Mouse (Mus musculus): Measurements from ENCODE around the gene Dpep2nb.
"Not testable (repeated sequence)": the region's sequence is repeated elsewhere in the genome, so short reads cannot be mapped to it uniquely, and the experiment has no call there.

The Dpep2nb gene

DNA sequence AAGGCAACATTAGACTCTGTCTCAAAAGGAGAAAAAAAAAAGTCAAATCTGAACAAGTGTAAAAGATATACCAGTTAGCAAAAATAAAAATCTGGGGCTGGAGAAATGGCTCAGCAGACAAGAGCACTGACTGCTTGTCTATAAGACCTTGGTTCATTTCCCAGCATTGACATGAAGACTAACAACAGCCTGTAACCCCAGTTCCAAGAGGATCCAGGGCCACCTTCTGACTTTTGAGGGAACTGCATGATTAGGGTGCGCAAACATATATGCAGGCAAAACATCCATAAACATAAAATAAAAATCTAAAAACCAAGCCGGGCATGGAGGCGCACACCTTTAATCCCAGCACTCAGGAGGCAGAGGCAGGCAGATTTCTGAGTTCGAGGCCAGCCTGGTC, 638 bp upstream of the Dpep2nb start:
- DNase-seq (ENCODE audit: low read depth, low spot score) = peak; percentile 30

DNA sequence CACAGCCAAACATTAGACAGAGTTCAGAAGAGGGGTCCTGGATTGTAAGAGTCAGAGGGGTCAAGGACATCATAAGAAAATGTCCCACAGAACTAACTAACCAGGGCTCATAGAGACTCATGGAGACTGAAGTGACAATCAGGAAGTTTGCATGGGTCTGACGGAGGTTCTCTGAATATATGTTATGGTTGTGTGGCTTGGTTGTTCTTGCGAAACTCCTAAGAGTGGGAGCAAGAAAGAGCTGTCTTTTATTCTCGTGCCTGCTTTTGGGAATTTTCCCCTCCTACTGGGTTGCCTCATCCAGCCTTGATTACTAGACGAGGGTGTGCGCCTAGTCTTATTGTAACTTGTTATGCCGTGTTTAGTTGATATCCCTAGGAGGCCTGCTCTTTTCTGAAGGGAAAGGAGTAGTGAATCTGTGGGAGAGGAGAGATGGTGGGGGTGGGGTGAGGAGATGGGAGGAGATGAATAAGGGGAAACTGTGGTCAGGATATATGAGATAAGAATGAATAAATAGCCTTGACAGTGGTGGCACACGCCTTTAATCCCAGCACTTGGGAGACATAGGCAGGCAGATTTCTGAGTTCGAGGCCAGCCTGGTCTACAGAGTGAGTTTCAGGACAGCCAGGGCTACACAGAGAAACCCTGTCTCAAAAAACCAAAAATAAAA, 1.1 kb downstream of the Dpep2nb start:
- no peak for DNase-seq (ENCODE audit: low read depth, low spot score)

DNA sequence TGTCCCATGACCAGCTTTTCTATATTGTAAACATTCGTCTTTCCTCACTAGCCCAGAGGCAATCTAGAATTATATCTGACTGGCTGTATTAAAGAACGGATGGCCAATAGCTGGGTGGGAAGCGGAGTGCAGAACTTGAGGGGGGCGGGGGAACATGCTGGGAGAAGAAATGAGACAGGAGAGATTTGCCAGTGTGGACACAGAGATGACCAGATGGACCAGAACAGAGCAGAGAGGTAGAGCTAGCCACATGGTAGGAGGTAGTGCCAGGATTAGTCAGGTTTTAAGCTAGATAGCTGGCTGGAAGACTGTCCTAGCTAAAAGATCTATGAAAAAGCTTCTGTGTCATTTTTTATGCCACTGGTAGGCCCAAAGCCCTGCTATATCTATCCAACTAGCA, 3.9 kb downstream of the Dpep2nb start:
- no peak for DNase-seq (ENCODE audit: low read depth, low spot score)

DNA sequence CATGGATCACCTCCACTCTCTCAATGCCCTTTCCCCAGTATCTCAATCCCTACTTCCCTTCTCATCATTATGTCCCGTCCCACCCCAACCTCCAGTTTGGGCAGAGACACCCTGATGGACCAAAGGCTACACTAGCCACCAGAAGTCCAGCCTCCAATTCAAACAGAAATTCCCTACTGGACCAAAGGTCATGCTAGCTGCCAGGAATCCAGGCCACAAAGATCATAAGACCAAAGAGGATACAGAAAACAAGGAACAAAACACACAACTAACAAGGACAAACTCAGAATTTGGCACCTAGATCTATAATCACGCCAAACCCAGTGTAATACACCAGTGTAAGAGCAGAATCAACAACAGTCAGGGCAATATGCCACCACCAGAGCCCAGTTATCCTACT, 6.8 kb downstream of the Dpep2nb start:
- DNase-seq (ENCODE audit: low read depth, low spot score) = no peak

DNA sequence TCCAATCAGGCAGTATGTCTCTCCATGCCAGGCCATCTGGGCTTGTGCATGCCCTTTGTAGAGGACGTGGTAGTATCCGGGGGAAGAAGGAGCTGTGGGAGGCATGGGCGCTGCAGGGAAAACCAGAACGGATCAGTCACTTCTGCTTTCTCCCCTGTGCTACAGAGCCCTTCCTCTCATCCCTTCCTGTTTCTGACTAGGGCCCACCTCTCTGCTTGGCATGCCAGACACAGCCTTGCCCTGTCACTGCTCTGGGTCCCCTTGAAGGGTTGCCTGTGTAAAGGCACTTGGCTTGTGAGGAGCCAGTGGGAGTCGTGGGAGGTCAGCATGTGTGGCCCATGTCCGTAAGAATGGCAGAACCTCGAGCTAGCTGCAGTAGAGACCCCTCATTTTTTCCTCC, 9.4 kb downstream of the Dpep2nb start:
- DNase-seq (ENCODE audit: low read depth, low spot score) = no peak

DNA sequence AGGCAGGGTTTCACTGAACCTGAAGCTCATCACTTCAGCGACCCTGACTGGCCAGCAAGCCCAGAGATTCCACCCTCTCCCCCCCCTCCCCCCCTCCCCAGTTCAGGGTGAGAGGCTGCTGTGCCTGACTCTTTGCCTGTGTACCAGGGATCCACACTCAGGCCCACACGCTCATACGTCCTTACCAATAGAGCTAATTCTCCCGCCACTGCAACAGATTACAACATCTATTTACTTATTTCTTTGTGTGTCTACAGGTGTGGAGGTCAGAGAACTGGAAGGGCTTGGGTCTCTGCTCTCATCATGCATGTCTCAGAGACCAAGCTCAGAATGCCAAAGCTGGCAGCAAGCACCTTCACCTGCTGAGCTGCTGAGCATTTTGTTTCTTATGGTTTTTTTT, 12.5 kb downstream of the Dpep2nb start:
- no peak for DNase-seq (ENCODE audit: low read depth, low spot score)

DNA sequence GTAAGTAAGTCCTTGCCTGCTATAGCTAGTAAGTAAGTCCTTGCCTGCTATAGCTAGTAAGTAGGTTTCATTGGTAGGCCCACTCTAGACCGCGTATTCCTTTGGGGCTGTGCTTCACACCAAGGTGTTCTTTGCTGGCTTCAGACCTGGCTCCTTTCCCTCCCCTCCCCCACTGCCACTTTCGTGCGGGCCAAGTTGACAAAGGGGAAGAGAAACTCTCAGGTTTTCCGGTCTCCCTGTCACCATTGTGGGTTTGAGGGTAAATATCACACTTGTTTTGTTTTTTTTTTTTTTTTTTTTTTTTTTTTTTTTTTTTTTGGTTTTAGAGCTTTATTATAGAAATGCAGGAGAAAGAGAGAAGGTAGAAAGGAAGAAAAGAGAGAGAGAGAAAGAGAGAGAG, 13.3 kb downstream of the Dpep2nb start:
- DNase-seq (ENCODE audit: low read depth, low spot score) = peak; percentile 70

DNA sequence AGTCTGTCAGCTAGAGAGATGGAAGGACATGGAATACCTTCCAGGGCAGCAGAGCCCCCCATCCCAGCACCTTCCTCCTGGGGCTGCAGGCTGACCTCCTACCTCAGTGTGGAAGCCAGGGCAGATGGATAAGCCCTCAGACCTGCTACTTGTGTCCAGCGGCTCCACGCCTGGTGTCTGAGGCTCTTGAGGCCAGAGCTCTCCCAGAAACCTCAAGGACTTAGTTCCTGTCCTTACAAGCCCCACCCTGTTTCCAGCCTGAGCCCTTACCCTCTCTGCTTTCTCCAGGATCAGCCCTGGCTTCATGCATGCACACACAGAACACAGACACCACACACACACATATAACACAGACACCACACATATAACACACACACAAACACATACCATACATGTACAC, 14.2 kb downstream of the Dpep2nb start:
- peak; percentile 14 for DNase-seq (ENCODE audit: low read depth, low spot score)

DNA sequence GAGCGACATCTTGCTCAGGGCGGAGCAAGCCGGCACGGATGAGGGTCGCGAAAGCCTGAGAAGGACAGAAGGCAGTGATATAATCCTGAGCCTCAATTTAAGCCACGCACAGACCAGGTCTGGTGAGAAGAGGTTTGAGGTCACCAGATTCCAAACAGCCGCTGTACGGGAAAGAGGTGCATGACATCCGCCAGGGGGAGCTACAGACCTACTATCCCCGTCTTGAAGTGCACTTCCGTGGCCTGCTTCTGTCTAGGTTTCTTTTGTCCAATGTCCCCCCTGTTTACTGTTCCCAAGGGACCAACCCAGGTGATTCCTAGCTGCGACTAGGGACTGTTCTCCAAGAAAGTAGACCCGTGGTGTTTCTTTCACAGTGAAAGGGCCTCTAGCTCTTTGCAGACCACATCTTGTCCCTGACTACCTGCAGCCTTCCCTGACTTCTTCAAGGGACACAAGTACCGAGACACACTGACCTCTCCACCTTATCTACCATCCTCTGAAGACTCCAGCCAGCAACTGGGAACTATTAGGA, 14.9 kb downstream of the Dpep2nb start, which contains the start of gene Dus2:
TSS of gene Dus2 (plus strand) at position 482 of the 532 bp plus-strand sequence.
- DNase-seq (ENCODE audit: low read depth, low spot score) = peak; percentile 94

DNA sequence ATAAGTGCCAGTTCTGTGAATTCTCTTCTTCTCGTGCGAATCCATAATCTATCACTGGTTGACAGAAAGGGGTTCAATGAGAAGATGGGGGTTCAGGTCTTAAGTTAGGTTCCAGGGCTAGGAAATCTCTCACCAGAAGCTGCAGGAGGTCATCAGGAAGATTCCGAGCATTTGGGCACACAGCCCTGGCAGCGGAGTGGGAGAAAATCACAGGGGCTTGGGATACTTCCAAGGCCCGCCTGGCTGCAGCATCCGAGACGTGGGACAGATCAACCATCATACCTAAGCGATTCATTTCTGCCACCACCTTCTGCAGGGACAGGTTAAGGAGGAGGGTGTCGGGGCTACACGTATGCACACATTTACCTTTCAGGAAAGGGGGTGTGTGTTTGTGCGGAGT, 17.2 kb downstream of the Dpep2nb start:
- no peak for DNase-seq (ENCODE audit: low read depth, low spot score)

DNA sequence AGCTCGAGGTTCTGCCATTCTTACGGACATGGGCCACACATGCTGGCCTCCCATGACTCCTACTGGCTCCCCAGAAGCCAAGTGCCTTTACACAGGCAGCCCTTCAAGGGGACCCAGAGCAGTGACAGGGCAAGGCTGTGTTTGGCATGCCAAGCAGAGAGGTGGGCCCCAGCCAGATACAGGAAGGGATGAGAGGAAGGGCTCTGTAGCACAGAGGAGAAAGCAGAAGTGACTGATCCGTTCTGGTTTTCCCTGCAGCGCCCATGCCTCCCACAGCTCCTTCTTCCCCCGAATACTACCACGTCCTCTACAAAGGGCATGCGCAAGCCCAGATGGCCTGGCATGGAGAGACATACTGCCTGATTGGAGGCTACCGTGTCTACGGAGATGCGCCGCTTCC, 22.4 kb downstream of the Dpep2nb start:
- not testable (repeated sequence) for DNase-seq (ENCODE audit: low read depth, low spot score)

DNA sequence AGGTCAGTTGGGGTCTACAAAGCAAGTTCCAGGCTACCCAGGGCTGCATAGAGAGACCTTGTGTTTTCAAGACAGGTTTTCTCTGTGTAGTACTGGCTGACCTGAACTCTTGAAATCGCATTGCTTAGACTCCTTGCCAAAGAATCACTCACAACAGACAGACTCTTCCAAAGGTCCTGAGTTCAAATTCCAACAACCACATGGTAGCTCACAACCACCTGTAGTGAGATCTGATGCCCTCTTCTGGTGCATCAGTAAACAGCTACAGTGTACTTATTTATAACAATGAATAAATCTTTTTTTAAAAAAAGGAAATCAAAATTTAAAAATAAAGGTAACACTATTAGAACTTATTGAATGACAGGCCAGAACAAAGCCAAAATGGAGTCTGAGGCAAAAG, 24.6 kb downstream of the Dpep2nb start:
- no peak for DNase-seq (ENCODE audit: low read depth, low spot score)

DNA sequence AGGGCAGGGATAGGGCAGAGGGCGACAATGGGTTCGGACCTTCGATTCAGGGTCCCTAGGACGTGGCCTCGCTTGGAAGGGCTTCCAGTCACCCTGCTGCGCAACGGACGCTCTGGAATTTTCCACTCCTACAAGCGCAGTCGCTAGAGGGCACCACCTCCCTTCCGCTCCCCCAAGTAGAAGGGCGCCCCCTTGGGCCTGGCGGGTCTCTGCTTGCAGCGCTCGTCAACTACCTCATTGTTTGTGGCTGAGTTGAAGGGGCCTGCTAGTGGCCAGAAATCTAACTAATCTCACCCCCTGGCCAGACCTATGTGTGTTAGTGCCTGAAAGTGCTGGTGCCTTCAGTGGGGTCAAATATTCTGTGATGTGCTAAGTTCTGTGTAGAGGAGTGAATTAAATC, 26.4 kb downstream of the Dpep2nb start, which contains the start of gene Dpep3:
TSS of gene Dpep3 (minus strand) at position 105 of the 400 bp plus-strand sequence.
- no peak for DNase-seq (ENCODE audit: low read depth, low spot score)

DNA sequence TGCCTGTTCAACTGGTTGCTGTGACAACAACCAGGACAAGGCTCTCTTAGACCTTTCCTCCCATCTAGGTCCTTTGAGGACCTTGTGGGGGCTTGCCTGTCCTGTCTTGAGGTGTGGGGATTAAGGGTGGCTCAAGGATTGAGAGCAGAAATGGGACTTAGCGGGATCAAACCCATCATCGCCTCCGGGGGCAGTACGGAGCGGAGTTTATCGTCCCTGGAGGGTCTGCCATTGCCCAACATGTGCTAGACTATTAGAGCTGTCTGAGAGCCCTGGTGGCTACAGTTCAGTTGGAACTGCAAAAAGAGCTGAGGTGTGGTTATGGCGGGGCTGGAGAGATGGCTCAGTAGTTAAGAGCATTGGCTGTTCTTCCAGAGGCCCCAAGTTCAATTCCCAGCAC, 30.4 kb downstream of the Dpep2nb start:
- DNase-seq (ENCODE audit: low read depth, low spot score) = no peak

DNA sequence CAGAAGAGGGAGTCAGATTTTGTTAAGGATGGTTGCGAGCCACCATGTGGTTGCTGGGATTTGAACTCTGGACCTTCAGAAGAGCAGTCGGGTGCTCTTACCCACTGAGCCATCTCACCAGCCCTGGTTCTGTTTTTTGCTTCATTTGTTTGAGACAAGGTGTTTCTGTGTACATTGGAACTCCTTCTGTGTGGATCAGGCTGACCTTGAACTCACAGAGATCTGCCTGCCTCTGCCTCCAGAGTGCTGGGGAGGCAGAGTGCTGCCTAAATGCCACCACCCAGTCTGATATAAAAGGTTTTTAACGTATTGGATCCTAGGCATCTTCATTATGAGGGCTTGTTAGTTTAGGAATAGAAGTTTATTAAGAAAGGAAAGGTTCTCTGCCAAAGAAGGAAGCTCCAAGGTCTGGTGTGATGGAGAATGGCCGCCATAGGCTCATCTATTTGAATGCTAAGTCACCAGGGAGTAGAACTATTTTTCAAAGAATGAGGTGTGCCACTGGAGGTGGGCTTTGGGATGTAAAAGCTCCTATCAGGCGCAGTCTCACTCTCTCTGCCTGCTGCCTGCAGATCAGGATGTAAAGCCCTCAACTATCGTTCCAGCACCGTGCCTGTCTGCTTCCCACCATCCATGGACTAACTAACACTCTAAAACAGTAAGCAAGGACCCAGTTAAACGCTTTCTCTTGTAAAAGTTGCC, 34.6 kb downstream of the Dpep2nb start:
- DNase-seq (ENCODE audit: low read depth, low spot score) = no peak

DNA sequence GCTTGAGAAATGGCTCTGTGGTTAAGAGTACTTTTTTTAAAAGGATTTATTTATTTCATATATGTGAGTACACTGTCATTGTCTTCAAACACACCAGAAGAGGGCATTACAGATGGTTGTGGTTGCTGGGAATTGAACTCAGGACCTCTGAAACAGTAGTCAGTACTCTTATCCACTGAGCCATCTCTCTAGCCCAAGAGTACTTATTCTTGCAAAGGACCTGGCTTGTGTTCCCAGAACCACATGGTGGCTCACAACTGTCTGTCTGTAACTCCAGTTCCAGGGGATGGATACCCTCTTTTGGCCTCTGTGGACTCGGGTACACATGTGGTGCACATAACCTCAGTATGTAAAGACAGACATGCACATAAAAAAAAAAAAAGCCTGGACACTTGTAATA, 36.4 kb downstream of the Dpep2nb start:
- no peak for DNase-seq (ENCODE audit: low read depth, low spot score)

DNA sequence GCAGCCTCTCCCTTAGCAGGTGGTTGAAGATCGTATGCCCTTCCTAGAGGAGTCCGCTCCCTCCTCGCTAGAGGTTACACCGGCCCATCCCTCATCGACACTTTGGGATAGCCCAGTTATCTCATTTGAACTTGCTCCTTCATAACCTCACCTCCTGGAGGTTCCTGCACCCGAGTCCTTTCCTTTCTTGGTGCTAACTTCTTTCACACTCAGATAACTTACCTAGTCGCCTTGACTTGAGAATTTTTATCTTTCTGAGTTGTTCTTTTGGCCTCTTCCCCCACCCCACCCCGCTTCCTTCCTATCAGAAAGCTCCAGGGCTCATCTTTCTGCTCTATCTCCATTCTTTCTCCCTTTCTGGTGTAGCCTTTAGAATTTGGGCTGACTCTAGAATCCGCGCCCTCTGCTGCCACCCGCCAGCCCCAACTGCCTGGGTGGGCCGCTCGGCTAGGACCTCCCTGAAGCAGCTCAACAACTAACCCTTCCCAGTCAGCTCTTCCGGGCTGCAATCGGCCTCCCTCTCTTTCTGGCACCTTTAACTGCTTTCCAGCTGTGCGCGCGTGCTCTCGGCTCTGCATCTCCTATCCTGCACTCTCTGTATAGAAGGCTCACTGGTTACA, 39.0 kb downstream of the Dpep2nb start:
- peak; percentile 36 for DNase-seq (ENCODE audit: low read depth, low spot score)

DNA sequence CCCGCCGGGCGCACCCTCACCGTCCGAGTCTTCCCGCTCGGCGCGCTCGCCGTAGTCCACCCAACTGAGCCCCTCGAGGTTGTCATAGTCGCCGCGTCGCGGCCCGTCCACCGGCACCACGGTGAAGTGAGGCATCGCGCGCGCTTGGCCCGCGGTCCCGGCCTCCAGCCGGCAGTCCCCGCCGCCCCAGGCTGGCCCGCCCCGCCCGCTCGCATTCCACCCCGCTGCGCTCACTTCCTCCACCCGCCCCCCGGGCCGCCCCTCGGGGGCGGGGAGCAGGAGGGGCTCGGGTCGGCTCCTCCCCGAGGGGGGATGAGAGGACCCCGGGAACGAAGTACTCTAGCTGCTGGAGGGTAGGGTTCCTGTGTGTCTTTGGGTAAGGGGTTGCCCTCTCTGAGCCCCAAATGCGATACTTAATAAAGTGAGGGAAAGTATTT, 39.9 kb downstream of the Dpep2nb start, which contains the start of gene Slc12a4:
TSS of gene Slc12a4 (minus strand) at position 193 of the 437 bp plus-strand sequence.
- DNase-seq (ENCODE audit: low read depth, low spot score) = peak; percentile 81

DNA sequence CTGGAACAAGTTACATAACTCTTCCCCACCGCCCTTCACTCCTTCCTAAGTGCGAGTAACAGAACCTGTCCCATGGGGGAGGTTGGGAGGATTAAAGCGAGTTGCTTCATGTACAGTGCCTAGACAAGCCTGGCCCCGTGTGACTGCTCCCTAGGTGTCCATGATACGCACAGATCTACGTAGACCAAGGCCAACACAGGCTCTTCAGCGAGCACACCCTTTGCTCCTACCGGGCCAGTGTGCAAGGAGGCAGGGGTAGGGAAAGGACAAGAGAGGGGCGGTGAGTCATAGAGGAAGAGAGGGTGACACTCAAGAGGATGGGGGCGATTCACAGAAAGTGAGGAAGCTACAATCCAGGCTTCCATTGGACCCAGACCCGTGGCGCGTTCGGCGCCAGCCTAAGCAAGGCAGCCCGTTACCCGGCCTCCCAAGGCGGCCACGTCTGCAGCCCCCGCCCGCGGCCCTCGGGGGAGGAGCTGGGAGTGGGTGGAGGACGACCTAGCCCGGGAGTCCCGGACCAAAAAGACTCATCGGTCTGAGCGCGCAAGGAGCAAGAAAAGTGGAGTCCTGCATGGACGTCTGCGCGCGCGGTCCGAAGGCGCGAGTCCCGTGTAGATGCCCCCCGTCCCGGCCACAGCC, 40.4 kb downstream of the Dpep2nb start:
- peak; percentile 64 for DNase-seq (ENCODE audit: low read depth, low spot score)

DNA sequence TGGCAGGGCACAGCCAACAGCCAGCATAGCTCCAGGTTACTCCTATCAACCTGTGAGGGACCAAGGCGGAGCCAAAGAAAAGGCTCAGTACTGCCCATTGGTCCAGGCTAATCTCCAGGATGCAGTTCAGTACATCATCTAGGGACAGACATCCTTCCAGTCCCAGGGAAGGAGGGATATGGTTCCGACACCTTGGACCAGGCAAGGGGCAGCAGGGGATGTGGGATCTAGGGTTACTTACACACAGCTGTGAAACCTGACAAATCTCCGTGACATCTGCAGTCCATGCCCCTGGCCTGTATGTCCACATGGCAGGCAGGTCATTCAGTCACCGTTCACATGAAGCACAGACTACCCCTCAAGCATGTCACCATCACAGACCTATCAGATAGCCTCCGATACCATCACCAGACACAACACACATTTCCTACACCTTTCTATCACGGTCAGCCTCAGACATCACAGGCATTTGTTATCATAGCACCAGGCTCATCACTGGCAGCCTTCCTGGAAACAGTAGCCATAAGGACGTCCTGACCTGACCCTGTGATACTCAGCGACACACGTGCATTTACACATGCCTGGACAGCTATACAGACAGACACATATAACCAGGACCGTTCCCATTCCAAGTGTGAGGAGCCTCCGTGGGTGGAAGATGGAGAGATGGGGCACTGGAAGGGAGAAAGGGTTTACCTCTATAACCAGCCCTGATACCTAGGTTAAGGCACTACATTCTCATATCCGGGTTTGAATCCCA, 41.1 kb downstream of the Dpep2nb start:
- no peak for DNase-seq (ENCODE audit: low read depth, low spot score)

DNA sequence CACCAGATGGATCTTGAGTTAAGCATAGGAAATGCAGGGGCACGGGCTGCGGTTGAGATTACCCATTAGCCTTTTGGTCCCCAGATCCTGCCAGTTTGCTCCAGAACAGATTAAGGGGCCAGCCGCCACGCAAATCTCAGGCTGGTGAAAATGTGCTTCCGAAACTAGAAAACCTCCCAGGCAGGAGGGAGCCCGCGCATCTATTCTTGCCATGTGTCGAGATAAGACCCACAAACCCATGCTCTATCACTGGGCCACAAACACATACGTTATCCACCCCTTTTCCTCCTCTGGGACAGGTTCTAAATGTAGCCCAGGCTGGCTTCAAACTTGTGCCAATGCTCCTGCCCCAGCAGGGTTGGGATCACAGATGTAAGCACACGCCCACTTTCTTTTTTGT, 44.2 kb downstream of the Dpep2nb start:
- no peak for DNase-seq (ENCODE audit: low read depth, low spot score)

Data from CD4-positive, CD25-positive, alpha-beta regulatory T cell, adult 2 months (primary cell).